Mouse (Mus musculus) G1E-ER4 (cell line): ENCODE measurements around the gene Gm3149. TPM values are rescaled to one million over a fixed set of nuclear protein-coding genes. Genes with fewer than 3 reads are reported as not detected.
"Not testable (repeated sequence)": the region's sequence is repeated elsewhere in the genome, so short reads cannot be mapped to it uniquely, and the experiment has no call there.

Source experiments
- GATA1 ChIP-seq: IDR thresholded peaks from one replicate; pipeline ENCODE4 v1.8.0; 2012; ENCODE audit warnings: low read length, inconsistent platforms
- polyA plus RNA-seq: library from polyadenylated mRNA; stranded (reverse); fragments of >175 nt; gene quantifications from 2 replicates; pipeline ENCODE4 v1.2.3, GENCODE M21; 2012

The Gm3149 gene
- not detected in 2 replicates for polyA plus RNA-seq

- TF ChIP-seq GATA1 = not testable (repeated sequence)
Measured at GRCm38 (mm10) chr14:4316983-4317382, at the start of gene Gm3149. Gene Gm3149 (plus strand): TSS chr14:4317283.

GRCm38 (mm10) chr14:4334476-4335080 is 17.5 kb downstream of the Gm3149 start, which contains the start of gene 2610042L04Rik:
Gene 2610042L04Rik (plus strand): TSS chr14:4334763.
- TF ChIP-seq GATA1 = not testable (repeated sequence)

Other genes starting within 250 kb of the Gm3149 start
- gene Gm3115, start 233.2 kb upstream of the Gm3149 start, polyA plus RNA-seq = not detected in 2 replicates
- gene Gm8108, start 206.8 kb upstream of the Gm3149 start, polyA plus RNA-seq = not detected in 2 replicates
- not detected in 2 replicates for gene Gm3127, start 152.3 kb upstream of the Gm3149 start, polyA plus RNA-seq
- not detected in 2 replicates for gene Gm2974, start 134.7 kb upstream of the Gm3149 start, polyA plus RNA-seq
- gene Gm3138, start 67.7 kb upstream of the Gm3149 start, polyA plus RNA-seq = not detected in 2 replicates
- not detected in 2 replicates for gene 2610042L04Rik, start 17.5 kb downstream of the Gm3149 start, polyA plus RNA-seq
- not detected in 2 replicates for gene Gm3159, start 80.2 kb downstream of the Gm3149 start, polyA plus RNA-seq
- not detected in 2 replicates for gene Gm3164, start 98.2 kb downstream of the Gm3149 start, polyA plus RNA-seq
- gene Gm3173, start 113.7 kb downstream of the Gm3149 start, polyA plus RNA-seq = not detected in 2 replicates
- gene Gm3182, start 164.5 kb downstream of the Gm3149 start, polyA plus RNA-seq = not detected in 2 replicates
- gene Gm3047, start 238.1 kb downstream of the Gm3149 start, polyA plus RNA-seq = not detected in 2 replicates